Mouse (Mus musculus): ENCODE measurements around the gene Tmem121.
"Not testable (repeated sequence)": the region's sequence is repeated elsewhere in the genome, so short reads cannot be mapped to it uniquely, and the experiment has no call there.

Gene Tmem121

GRCm38 (mm10) chr12:113220447-113220846 lies 34.7 kb downstream of the Tmem121 start:
- DNase-seq (ENCODE audit: low read depth): peak; percentile 92

GRCm38 (mm10) chr12:113221289-113221688 lies 35.6 kb downstream of the Tmem121 start:
- peak; percentile 88 for DNase-seq (ENCODE audit: low read depth)

- peak; percentile 99 for DNase-seq (ENCODE audit: low read depth)
Measured at GRCm38 (mm10) chr12:113222121-113222636, 36.4 kb downstream of the Tmem121 start.

- DNase-seq (ENCODE audit: low read depth): peak; percentile 90
Measured at GRCm38 (mm10) chr12:113222748-113223147, 37.0 kb downstream of the Tmem121 start.

- peak; percentile 91 for DNase-seq (ENCODE audit: low read depth)
Measured at GRCm38 (mm10) chr12:113224206-113224605, 38.5 kb downstream of the Tmem121 start.

GRCm38 (mm10) chr12:113224687-113225091 lies 39.0 kb downstream of the Tmem121 start:
- no peak for DNase-seq (ENCODE audit: low read depth)

- DNase-seq (ENCODE audit: low read depth): peak; percentile 50
Measured at GRCm38 (mm10) chr12:113227970-113228593, 42.4 kb downstream of the Tmem121 start.

- DNase-seq (ENCODE audit: low read depth): no peak
Measured at GRCm38 (mm10) chr12:113230741-113231140, 45.0 kb downstream of the Tmem121 start.

GRCm38 (mm10) chr12:113231551-113232263 lies 46.0 kb downstream of the Tmem121 start:
- not testable (repeated sequence) for DNase-seq (ENCODE audit: low read depth)

GRCm38 (mm10) chr12:113232264-113232750 lies 46.6 kb downstream of the Tmem121 start:
- not testable (repeated sequence) for DNase-seq (ENCODE audit: low read depth)
